Comparison of ENCODE assay signal across 22 mouse cellular contexts in genomic region chr2:85518879-85519278, GRCm38 (mm10). TPM values are rescaled to one million over a fixed set of nuclear protein-coding genes. Genes with fewer than 3 reads are reported as not detected.
DNase-seq lines count a peak whose midpoint lies in the region; ATAC-seq lines count a peak whose summit lies in the region.
"Had no signal": no experiment of that assay in that cellular context is flagged by ENCODE, and none has a peak within 500 bp of the region (broad histone marks: within the 10 kb centered on the region; RNA-seq: fewer than 3 reads in every experiment).

TSS of gene 4833423E24Rik (minus strand) at chr2:85519024.

- intact Hi-C loops in left cerebral cortex, postnatal 36 days (cut with DNase I) = no loop called here

- WGBS in hindbrain, embryonic 11.5 days = 54% methylated on average over 2 of the region's 4 CpGs
- WGBS in hindbrain, embryonic 16.5 days = 27% methylated on average over 4 of the region's 4 CpGs
- WGBS in embryonic facial prominence, embryonic 13.5 days = 22% methylated on average over 4 of the region's 4 CpGs
- WGBS in midbrain, embryonic 11.5 days = 15% methylated on average over 3 of the region's 4 CpGs

- H3K4me3 ChIP-seq in hindbrain, embryonic 11.5 days (ENCODE audit: low read depth, low read length) = no peak within 1 kb of the TSS
- no peak within 1 kb of the TSS for H3K4me3 ChIP-seq in hindbrain, embryonic 16.5 days (ENCODE audit: low read length)
- no peak within 1 kb of the TSS for H3K4me3 ChIP-seq in embryonic facial prominence, embryonic 13.5 days
- no peak within 1 kb of the TSS for H3K4me3 ChIP-seq in midbrain, embryonic 11.5 days (ENCODE audit: low read depth, low read length)
- H3K4me3 ChIP-seq: erythroblast, embryonic 14.5 days; heart, embryonic 10.5 days; limb, embryonic 12.5 days; myocyte had no signal

- H3K9me3 ChIP-seq in hindbrain, embryonic 11.5 days (ENCODE audit: control insufficient read depth, low read length) = no peaks in the 10 kb centered on the region
- H3K9me3 ChIP-seq in hindbrain, embryonic 16.5 days (ENCODE audit: control insufficient read depth, low read length) = no peaks in the 10 kb centered on the region
- H3K9me3 ChIP-seq in embryonic facial prominence, embryonic 13.5 days = no peaks in the 10 kb centered on the region
- H3K9me3 ChIP-seq in midbrain, embryonic 11.5 days (ENCODE audit: control insufficient read depth, low read length) = no peaks in the 10 kb centered on the region
- H3K9me3 ChIP-seq: heart, embryonic 10.5 days; limb, embryonic 12.5 days had no signal

- no peak within 1 kb of the TSS for H3K4me2 ChIP-seq in hindbrain, embryonic 11.5 days (replicated peaks; ENCODE audit: low read depth, low read length)
- no peak within 1 kb of the TSS for H3K4me2 ChIP-seq in hindbrain, embryonic 16.5 days (ENCODE audit: low read length)
- H3K4me2 ChIP-seq in embryonic facial prominence, embryonic 13.5 days = no peak within 1 kb of the TSS
- no peak within 1 kb of the TSS for H3K4me2 ChIP-seq in midbrain, embryonic 11.5 days
- H3K4me2 ChIP-seq: limb, embryonic 12.5 days had no signal

- no peaks in the 10 kb centered on the region for H3K36me3 ChIP-seq in hindbrain, embryonic 11.5 days (ENCODE audit: control insufficient read depth, insufficient read depth, low read length)
- no peaks in the 10 kb centered on the region for H3K36me3 ChIP-seq in hindbrain, embryonic 16.5 days (ENCODE audit: control insufficient read depth, insufficient read depth, low read length)
- no peaks in the 10 kb centered on the region for H3K36me3 ChIP-seq in embryonic facial prominence, embryonic 13.5 days
- no peaks in the 10 kb centered on the region for H3K36me3 ChIP-seq in midbrain, embryonic 11.5 days (ENCODE audit: control insufficient read depth, insufficient read depth, low read length)
- H3K36me3 ChIP-seq: heart, embryonic 10.5 days; limb, embryonic 12.5 days had no signal

- H3K9ac ChIP-seq in hindbrain, embryonic 11.5 days (ENCODE audit: low read depth, low read length) = no peak within 1 kb of the TSS
- H3K9ac ChIP-seq in hindbrain, embryonic 16.5 days (ENCODE audit: low read depth, low read length) = no peak within 1 kb of the TSS
- no peak within 1 kb of the TSS for H3K9ac ChIP-seq in embryonic facial prominence, embryonic 13.5 days
- H3K9ac ChIP-seq in midbrain, embryonic 11.5 days (ENCODE audit: low read length) = no peak within 1 kb of the TSS
- H3K9ac ChIP-seq: limb, embryonic 12.5 days; liver, embryonic 14.5 days had no signal

- H3K4me1 ChIP-seq in hindbrain, embryonic 11.5 days (replicated peaks; ENCODE audit: control insufficient read depth, insufficient read depth, low read length) = no peaks in the 10 kb centered on the region
- no peaks in the 10 kb centered on the region for H3K4me1 ChIP-seq in hindbrain, embryonic 16.5 days (ENCODE audit: control insufficient read depth, insufficient read depth, low read depth, low read length)
- H3K4me1 ChIP-seq in embryonic facial prominence, embryonic 13.5 days = 0 out of 2 replicates have a peak, but pooled peaks cover 3% of the 10 kb centered on the region
- H3K4me1 ChIP-seq in midbrain, embryonic 11.5 days (ENCODE audit: control insufficient read depth, insufficient read depth, low read length) = no peaks in the 10 kb centered on the region
- H3K4me1 ChIP-seq: heart, embryonic 10.5 days; limb, embryonic 12.5 days had no signal

- H3K27me3 ChIP-seq in hindbrain, embryonic 11.5 days (ENCODE audit: control insufficient read depth, insufficient read depth, low read length) = no peaks in the 10 kb centered on the region
- no peaks in the 10 kb centered on the region for H3K27me3 ChIP-seq in hindbrain, embryonic 16.5 days (replicated peaks; ENCODE audit: control insufficient read depth, insufficient read depth, low read length)
- H3K27me3 ChIP-seq in embryonic facial prominence, embryonic 13.5 days = no peaks in the 10 kb centered on the region
- H3K27me3 ChIP-seq in midbrain, embryonic 11.5 days (ENCODE audit: control insufficient read depth, insufficient read depth, low read length) = no peaks in the 10 kb centered on the region
- H3K27me3 ChIP-seq: limb, embryonic 12.5 days had no signal

- DNase-seq in hindbrain, embryonic 11.5 days (ENCODE audit: low spot score) = no peak
- no peak for DNase-seq in midbrain, embryonic 11.5 days (ENCODE audit: low spot score, missing footprints)
- DNase-seq in retina, postnatal 1 day = peak; percentile 6
- DNase-seq in adrenal gland, adult 2 months = no peak
- DNase-seq in left cerebral cortex, postnatal 36 days (ENCODE audit: low spot score in 2 of 2) = no peak
- DNase-seq: adrenal gland, postnatal 14 days; B cell, adult 2 months; cerebellum, adult 11-12 months; gastrocnemius, postnatal 36 days; heart, postnatal 10 days; kidney, adult 8-10 months had no signal

- H3K27ac ChIP-seq in hindbrain, embryonic 11.5 days (ENCODE audit: low read depth, low read length) = no peak within 1 kb of the TSS
- H3K27ac ChIP-seq in hindbrain, embryonic 16.5 days (ENCODE audit: low read depth, low read length) = no peak within 1 kb of the TSS
- H3K27ac ChIP-seq in embryonic facial prominence, embryonic 13.5 days = no peak within 1 kb of the TSS
- H3K27ac ChIP-seq in midbrain, embryonic 11.5 days (ENCODE audit: low read depth, low read length) = no peak within 1 kb of the TSS
- H3K27ac ChIP-seq: heart, embryonic 10.5 days; limb, embryonic 12.5 days; liver, embryonic 14.5 days had no signal

- ATAC-seq in hindbrain, embryonic 11.5 days (ENCODE audit: low FRiP score) = 0 out of 2 replicates have a peak, but pooled peaks have one; percentile 29
- ATAC-seq in hindbrain, embryonic 16.5 days = no peak
- peak; percentile 78; the same call in 1 of the 2 replicates for ATAC-seq in embryonic facial prominence, embryonic 13.5 days (ENCODE audit: insufficient number of reproducible peaks, insufficient read depth, low FRiP score, low TSS enrichment, low read depth)
- ATAC-seq in midbrain, embryonic 11.5 days (ENCODE audit: low FRiP score) = peak; percentile 68
- no peak for ATAC-seq in frontal cortex, adult (ENCODE audit: low TSS enrichment)

RNA-seq across cellular contexts. Expression of gene 4833423E24Rik, which starts in this region (rescaled TPM):
- polyA plus RNA-seq in hindbrain, embryonic 11.5 days (2014; fragmentation: Nextera tagmentation; extraction: Ambion mirVana) = 0.17 TPM in 1 of 2 replicates, not detected in the other
- 0.09 and 0.28 TPM in 2 replicates for polyA plus RNA-seq in hindbrain, embryonic 16.5 days (2015; fragmentation: Nextera tagmentation; extraction: Ambion mirVana)
- 1.6 and 2.8 TPM in 2 replicates for polyA plus RNA-seq in embryonic facial prominence, embryonic 13.5 days (2015; fragmentation: Nextera tagmentation; extraction: Ambion mirVana)
- polyA plus RNA-seq in midbrain, embryonic 11.5 days (2014; fragmentation: Nextera tagmentation; extraction: Ambion mirVana) = not detected in 2 replicates
- under 1 TPM; 0.38 to 0.49 TPM for total RNA-seq in adrenal gland, adult 2 months (2021)
- polyA plus RNA-seq in adrenal gland, adult 2 months (2012; rRNA removed) = not detected in 2 replicates
- not detected for total RNA-seq in left cerebral cortex, postnatal 36 days (2021)
- total RNA-seq: common myeloid progenitor, adult 5-6 weeks; gastrocnemius, postnatal 36 days; heart, postnatal 10 days; megakaryocyte progenitor cell, adult 5-6 weeks; neutrophil, adult 5-6 weeks had no signal
- polyA plus RNA-seq: erythroblast, embryonic 14.5 days; heart, embryonic 10.5 days; limb, embryonic 12.5 days; liver, embryonic 14.5 days; myocyte had no signal

Comparison
In these comparisons a context has a peak if more than half of its experiments do, and no peak if none do; other contexts are left out.
1. Peak in ATAC-seq in hindbrain, embryonic 11.5 days; RNA of the gene not detected or under 1 TPM.
2. Peak in ATAC-seq in midbrain, embryonic 11.5 days; RNA of the gene not detected or under 1 TPM.